Mouse (Mus musculus): ENCODE data around the gene Pold2.

Gene Pold2

DNA sequence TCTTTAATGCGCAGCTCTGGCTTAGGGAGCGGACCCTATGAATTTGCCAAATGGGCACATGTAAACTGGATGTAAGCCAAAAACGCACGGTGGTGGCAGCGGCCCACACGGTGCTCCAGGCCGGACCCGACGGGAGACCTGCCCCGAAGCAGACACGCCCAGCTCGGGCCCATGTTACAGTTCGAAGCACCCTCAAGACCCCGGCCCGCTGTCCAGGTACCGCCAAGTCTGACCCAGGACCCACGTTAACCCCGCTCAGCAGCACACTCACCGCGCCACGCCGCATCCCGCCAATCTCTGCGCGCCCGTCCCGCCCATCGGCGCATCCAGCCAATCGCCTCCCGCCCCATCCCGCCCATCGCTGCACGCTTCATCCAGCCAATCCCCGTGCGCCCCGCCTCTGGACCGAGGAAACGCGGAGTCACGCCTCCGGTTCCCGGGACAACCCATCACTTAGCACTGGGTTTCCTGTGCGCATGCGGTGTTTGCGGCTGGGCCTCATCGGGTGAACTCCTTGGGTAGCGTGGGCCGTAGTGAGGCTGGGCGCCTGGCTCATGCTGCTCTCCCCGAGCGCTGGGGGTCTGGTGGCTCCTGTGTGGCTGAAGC lies at the start of gene Pold2:
Gene Pold2, minus strand, starts transcription at position 372 of the 606 bp plus-strand sequence.
- DNase-seq: peak; percentile 97

DNA sequence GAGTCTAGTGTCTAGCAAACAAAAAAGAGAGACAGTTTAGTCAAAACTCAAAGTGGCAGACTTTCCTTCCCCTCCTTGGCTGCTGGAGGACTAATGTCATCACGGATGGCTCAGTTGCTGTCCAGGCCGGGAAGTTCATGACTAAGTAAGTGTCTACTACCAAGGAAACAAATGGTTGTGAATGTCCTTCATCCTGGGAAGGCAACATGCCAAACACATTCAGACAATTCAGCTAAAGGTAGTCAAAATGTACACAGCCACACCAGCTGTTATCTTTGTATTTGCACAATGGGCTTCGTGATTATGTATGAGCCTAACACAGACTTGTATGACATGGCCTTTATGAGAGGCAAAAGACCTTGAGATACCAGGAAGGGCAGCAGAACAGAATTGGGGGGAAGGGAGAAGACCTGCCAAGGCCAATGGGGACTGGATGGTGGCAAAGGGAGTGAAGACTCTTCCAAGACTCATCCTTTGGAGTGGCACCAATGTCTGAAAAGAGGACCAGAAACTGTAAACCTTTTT lies 48.7 kb upstream of the Pold2 start:
- no peak for DNase-seq

- DNase-seq: no peak
These were observed 46.6 kb upstream of the Pold2 start for GRCm38 (mm10) chr11:5924699-5925098.

GRCm38 (mm10) chr11:5920323-5920960 lies 42.4 kb upstream of the Pold2 start:
- no peak for DNase-seq

DNA sequence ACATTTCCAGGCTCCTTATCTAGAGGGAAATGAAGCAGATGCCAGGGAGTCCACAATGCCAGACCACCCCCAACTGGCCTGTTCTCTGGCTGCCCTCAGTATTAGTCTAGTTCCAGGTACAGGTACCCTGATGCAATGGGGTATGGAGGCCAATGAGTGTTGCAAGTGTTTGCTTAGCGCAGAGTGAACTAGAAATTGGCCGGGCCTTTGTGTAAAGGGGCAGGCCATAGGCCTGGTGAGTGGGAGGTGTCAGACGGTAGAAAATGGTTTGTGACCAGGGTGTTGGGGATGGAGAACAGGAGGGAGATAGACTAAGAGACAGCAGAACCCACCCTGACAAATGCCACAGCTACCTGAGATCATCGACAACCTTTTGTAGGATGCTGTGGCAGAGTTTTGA lies 41.5 kb upstream of the Pold2 start:
- no peak for DNase-seq

- no peak for DNase-seq
These were observed 40.0 kb upstream of the Pold2 start for GRCm38 (mm10) chr11:5918111-5918510.

GRCm38 (mm10) chr11:5916178-5916548 lies 38.1 kb upstream of the Pold2 start:
- no peak for DNase-seq

DNA sequence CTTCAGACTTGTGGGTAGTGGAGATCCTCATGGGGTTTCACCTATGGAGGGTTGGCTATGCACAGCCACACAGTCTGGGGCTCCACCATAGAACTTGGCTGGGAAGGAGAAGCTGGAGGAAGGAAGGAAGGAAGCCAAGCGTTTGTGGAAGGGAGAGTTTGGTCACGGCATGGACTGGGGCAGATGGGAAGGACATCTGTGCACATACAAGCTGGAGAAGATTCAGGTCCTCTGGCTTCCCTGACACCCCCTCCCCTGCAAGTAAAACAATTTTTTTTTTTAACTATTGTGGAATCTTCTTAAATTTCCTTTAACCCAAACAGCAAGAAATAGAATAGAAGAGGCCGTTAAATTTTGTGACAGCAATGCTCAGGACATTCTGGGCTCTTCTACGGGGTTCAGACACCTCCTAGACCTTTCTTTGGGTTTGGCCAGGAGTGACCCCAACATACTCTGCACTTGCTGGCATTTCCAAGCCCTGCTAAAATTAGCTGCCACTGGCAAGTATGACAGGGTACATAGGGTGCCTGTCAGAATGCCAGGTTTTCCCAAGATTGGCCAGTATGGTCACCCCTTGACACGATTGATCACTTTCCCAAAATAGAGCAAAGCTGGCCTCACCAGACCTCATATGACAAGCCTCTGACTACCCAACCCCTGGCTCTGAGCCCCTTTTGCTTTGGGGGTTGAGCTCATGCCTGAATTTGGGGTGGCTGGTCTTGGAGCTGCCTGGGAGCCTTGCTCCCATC lies 37.5 kb upstream of the Pold2 start:
- DNase-seq: no peak

DNA sequence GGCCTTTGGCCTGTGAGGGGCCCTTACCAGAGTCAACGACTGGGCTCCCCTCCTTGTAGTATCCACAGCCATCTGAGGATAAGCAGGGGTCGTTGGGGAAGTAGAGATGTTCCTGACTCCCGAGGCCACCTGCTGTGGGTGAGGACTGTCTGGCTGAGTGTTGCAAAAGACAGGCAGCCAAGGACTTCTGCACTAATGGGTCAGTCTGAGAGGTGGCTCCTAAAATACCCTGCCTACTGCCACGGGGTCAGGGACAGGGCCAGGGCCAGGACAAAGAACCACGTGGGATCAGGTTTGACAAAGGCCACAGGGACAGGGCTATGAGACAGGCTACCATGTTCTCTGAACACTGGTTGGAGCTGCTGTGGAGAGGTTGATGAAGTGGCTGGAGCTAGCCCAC lies 36.8 kb upstream of the Pold2 start:
- no peak for DNase-seq

- DNase-seq: no peak
These were observed 35.8 kb upstream of the Pold2 start for GRCm38 (mm10) chr11:5913936-5914335.

DNA sequence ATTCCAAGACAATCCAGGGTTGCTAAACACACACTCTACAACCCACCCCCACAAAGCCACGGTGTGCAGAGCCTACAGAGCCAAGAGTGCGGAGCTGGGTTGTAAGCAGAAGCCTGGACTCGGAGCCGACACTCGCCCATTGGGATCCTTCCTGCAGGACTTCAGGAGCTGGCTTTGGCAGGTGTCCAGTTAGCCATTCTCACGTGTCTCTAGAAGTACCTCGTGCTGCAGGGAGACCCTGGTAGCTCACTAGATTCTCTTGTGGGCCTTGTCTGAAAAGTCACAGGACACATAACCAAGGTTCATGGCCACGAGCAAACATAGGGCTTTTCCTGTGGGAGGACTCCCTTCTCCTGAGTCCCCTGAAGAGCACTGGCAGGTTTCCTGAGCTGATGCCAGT lies 35.2 kb upstream of the Pold2 start:
- DNase-seq: no peak

DNA sequence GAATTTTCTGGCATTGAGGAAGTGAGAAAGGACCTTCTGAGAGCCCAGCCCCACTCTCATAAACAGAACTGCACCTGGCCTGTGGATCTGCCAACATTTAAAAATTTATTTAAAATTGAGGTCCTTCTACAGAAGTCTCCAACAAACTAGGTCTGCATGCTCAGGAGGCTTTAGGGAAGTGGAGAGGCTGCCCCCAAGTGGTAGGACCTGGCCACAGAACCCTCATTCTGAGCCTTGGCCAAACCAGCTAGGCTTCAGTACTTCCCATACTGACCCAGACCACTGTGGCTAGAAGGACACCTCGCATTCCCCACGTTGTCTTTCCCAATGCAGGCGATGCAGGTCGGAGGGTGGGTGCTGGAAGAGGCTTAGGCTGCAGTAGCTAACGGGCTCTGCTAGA lies 34.5 kb upstream of the Pold2 start:
- peak; percentile 17 for DNase-seq

- DNase-seq: no peak
These were observed 30.6 kb upstream of the Pold2 start for GRCm38 (mm10) chr11:5908642-5909041.

GRCm38 (mm10) chr11:5907096-5907495 lies 29.0 kb upstream of the Pold2 start:
- DNase-seq: no peak

GRCm38 (mm10) chr11:5905778-5906518 lies 27.9 kb upstream of the Pold2 start:
- DNase-seq: no peak

GRCm38 (mm10) chr11:5904871-5905270 lies 26.8 kb upstream of the Pold2 start:
- no peak for DNase-seq

GRCm38 (mm10) chr11:5904357-5904756 lies 26.3 kb upstream of the Pold2 start:
- DNase-seq: no peak

- DNase-seq: no peak
These were observed 25.8 kb upstream of the Pold2 start for GRCm38 (mm10) chr11:5903844-5904243.

- no peak for DNase-seq
These were observed 24.3 kb upstream of the Pold2 start for GRCm38 (mm10) chr11:5902390-5902789.

- no peak for DNase-seq
These were observed 23.9 kb upstream of the Pold2 start for GRCm38 (mm10) chr11:5901950-5902349.

DNA sequence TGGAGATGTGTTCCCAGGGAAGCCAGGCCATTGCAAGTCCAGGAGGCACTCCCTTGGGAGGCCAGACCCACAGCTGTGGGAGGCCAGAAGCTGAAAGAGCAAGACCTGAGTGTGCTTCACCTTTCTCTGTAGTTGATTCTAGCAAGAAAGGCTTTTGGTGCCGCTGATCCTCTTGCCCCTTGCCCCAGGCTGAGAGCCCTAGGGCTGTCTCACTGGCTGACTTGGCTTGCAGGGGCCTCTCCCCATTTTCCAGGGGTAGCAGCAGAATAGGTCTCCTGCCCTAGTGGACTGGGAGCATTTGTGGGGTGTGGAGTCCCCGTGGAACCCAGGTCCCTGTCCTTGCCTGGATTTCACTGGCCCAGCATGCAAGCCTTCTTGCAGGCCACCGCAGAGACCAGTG lies 23.2 kb upstream of the Pold2 start:
- DNase-seq: no peak

DNA sequence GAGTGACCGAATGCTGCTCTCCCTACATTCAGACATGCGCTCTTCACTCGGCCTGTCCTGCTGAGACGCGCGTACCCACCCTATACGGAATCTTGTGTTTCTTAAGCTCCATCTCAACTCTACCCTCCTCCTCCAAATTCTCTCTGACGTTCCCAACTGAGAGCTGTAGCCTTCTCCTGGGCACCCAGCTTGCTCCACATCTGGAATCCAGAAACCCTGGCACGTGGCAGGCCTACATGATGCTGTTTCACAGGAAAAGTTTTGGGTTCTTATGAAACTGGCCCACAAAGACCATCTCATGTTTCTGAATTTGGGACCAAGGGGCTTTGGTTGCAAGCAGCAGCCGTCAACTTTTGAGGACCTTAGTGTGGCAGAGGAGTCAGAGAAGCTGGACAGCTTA lies 21.2 kb upstream of the Pold2 start:
- DNase-seq: no peak

DNA sequence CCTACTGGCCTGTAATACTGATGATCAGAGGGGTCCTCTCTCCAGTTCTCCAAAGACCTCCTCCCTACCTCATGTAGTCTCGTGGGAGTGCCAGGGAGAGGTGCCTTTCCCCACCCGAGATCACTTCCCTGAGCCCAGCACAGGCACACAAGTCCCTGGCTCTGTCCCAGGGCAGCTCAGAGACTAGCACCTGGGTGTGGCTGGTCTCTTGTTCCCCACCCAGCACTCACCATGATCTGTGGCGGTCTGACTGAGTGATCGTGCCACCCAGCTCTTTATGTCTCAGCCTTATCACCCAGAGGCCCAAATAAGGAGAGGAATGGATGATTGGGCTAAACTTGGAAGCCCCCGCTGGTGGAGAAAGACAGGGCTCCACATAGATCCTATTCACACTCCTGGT lies 20.4 kb upstream of the Pold2 start, which contains the start of gene Myl7:
Gene Myl7, minus strand, starts transcription at position 252 of the 400 bp plus-strand sequence.
- DNase-seq: no peak

All from kidney, adult 11 months (tissue).